Mouse (Mus musculus): ENCODE results near the gene Bet1l.

- TF ChIP-seq EP300 (IDR thresholded peaks at IDR 0.05; ENCODE audit: low read depth): no peak
- no peak for TF ChIP-seq CTCF (IDR thresholded peaks at IDR 0.05; ENCODE audit: low read depth)
These were observed 41.7 kb upstream of the Bet1l start for GRCm38 (mm10) chr7:140899121-140899520.

Measured in heart, postnatal 0 days (tissue).